Mouse (Mus musculus) left cerebral cortex, adult 2 months (tissue): ENCODE measurements at regions not wholly inside any gene's neighbourhood (a gene's known extent, or its start where the extent isn't known, plus 50 kb on each side); places are given as distances from the start of the nearest gene placed in this dataset.
A peak's percentile ranks its signal among the peaks of the same experiment; 100 is the strongest.

Experiments used
- DNase-seq, 2 experiments: peaks; one replicate each; pipeline ENCODE4 v3.0.0; 2021 to 2022; ENCODE audit warnings: low spot score in 2 of 2, mixed read lengths in 1 of 2; ENCODE audit errors: extremely low spot score in 1 of 2
- H3K27ac ChIP-seq: fragments of 200-600 bp; 2 replicates; pipeline ENCODE4 v1.8.1; 2022
- H3K4me3 ChIP-seq: fragments of 200-600 bp; 2 replicates; pipeline ENCODE4 v1.8.1; 2022
- CTCF ChIP-seq: fragments of 200-600 bp; IDR thresholded peaks from 2 replicates; pipeline ENCODE4 v1.8.1; 2022; ENCODE audit warnings: antibody characterized with exemption, mild to moderate bottlenecking, moderate library complexity
- intact Hi-C: fragments of 180-260 bp; cut with DNase I; formaldehyde crosslinking; loops from one replicate; pipeline ENCODE4 v1.15.1; 2025

DNA sequence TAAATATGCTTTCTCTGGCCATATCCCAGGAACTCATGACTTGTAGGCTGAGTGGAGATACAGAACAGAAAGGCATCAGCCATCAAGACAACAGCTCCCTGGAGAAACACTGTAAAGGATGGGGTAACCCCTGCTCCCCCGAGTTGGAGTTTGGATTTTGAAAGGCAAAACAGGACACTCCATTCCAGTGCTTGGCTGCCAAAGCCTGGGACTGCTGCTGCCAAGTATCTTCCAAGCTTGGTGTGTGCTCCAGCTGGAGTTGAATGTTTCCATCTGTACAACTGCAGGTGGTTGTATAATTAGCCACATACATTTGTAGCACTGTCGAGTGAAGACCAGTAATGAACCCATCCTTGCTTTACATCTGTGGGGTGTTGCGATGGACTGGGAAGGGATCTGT, 62.1 kb downstream of the 4933412E24Rik start:
- TF ChIP-seq CTCF, result no peak
- intact Hi-C loops, result loop anchor here (5.0 kb wide), 1 partner anchor 358 kb away; no protein-coding TSS in a partner anchor
- H3K27ac ChIP-seq, result no peak overlapping the region
- DNase-seq, result peak; percentile 24 to 42
- H3K4me3 ChIP-seq, result no peak overlapping the region

DNA sequence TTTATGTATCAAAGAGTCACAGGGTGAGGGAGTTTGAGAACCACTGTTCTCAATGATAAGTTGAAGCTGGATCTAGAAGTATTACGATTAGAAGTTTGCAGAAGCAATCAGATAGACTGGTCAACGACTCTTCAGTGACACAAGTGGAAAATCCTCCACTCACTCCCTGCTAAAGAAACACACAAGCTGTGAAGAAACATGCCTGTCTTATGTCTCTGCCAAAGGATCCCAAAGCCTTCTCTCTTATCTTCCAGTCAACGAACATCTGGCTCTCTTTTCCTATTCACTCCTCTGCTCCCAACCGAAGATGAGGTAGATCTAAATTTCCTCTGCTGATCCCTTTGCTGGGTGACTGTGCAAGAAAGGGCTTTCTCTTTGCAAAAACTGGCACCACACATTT, 62.6 kb downstream of the 4933412E24Rik start:
- Histone ChIP-seq H3K4me3 (no peak overlapping the region), H3K27ac (no peak overlapping the region)
- intact Hi-C loops, result loop anchor here (5.0 kb wide), 1 partner anchor 358 kb away; no protein-coding TSS in a partner anchor
- DNase-seq, result no peak
- no peak for TF ChIP-seq CTCF

DNA sequence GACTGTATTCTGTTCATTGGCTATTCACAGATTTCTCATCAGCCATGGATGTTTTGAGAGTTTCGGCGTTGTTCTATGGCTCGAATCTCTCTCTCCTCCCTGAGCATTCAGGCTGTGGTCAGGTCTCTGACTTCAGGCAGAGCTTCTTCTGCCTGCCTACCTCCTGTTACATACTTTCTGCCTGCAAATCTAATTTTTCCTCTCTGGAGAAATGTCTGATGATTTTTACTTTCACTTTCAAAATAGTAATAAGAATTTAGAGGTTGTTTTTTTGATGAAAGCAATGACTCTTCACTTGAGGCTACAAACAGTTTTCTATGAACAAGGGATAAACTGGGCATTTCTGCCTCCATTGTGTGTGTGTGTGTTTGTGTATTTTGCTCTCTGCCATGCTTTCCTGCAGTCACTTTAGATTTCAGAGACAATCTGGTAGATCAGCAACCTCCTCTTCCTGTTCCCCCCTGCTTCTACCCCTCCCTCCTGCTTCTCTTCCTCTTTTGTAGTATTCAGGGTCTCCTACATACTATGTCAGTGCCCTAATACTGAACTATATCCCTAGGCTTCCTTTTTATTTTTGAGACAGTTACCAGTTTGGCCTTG, 65.7 kb downstream of the 4933412E24Rik start:
- Histone ChIP-seq H3K27ac (no peak overlapping the region), H3K4me3 (no peak overlapping the region)
- DNase-seq, result no peak
- intact Hi-C loops, result loop anchor here (5.0 kb wide), 1 partner anchor 362 kb away; no protein-coding TSS in a partner anchor
- TF ChIP-seq CTCF, result no peak

DNA sequence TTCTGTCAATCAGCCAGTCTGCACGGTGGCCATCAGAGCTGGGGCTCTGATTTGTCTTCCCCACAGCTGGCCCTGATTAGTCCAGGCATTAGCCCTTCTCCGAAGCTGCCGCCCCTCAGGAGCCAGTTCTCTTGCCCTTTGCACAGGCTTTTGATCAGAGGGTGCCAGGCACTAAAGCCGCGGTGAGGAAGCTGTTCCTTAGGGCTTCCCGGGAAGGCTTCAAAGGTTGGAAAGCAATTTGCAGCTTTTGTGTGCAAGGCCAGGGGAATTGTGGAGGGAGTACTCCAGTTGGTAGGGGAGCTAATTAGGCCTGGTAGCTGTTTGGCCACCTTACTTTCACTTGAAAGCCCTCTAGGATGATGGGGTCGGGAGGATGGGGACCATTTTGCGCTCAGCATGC, 71.2 kb downstream of the 4933412E24Rik start:
- no peak for TF ChIP-seq CTCF

DNA sequence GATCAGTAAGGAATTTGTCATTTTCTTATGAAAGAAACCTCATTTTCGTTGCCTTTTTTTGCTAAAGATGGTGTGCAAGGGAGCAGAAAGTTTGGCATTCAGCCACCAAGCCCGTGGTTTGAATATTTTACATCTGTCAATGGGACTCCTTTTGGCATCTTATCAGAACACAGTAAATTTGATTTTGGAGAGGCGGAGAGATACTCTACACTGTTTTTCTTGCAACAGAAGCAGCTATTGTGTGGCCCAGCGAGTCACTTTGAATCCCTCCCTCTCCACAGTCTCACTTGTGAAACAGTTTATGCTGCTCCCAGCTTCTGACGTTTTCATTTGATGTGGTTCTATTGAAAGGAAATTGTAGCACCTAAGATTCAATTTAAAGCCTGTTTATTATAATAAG, 79.9 kb downstream of the 4933412E24Rik start:
- Histone ChIP-seq H3K27ac (no peak overlapping the region), H3K4me3 (no peak overlapping the region)
- no peak for DNase-seq
- no peak for TF ChIP-seq CTCF
- intact Hi-C loops, result no loop called here

More for the DNA sequence above, 71.2 kb downstream of the 4933412E24Rik start:
- Histone ChIP-seq H3K27ac (no peak overlapping the region), H3K4me3 (no peak overlapping the region)
- intact Hi-C loops, result no loop called here
- DNase-seq, result no peak

DNA sequence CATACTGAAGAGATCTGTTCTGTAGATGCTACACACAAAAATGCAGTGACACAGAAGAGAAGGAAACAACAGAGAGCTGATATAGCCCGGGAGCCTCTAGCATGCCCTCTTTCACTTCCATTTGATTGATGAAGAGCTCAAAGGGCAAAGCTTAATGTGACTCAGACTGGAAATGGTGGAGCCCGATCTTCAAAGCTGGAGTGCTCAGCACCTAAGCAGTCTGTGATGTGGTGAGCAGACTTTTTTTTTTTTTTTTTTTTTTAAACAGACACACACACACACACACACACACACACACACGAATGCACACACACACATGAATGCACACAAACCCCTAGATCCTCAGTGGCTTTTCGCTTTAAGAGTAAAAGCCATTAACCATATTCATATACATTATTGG, 102.6 kb downstream of the 4933412E24Rik start:
- TF ChIP-seq CTCF, result no peak
- intact Hi-C loops, result no loop called here
- Histone ChIP-seq H3K27ac (no peak overlapping the region), H3K4me3 (no peak overlapping the region)
- DNase-seq, result no peak

DNA sequence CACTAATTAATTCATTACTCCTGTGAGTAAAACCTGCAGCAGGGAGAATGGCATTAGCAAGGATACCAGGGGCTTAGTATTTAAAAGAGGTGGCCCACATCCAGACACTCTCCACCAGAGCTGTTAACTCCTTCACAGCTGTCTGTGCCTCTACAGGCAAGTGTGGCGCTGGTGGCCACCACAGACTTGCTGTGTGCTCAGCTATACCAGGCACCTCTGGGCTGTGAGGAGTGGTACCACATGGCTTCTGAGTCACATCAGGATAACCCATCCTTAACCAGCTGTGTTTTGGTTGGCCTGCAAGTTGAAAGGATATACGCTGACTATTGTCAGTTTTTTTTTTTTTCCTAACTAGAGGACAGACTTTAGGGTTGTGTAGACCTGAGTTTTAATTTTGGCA, 108.1 kb downstream of the 4933412E24Rik start:
- intact Hi-C loops, result loop anchor here (5.0 to 10.0 kb wide), 3 partner anchors 189 to 917 kb away; no protein-coding TSS in a partner anchor
- Histone ChIP-seq H3K4me3 (no peak overlapping the region), H3K27ac (no peak overlapping the region)
- DNase-seq, result no peak
- no peak for TF ChIP-seq CTCF

DNA sequence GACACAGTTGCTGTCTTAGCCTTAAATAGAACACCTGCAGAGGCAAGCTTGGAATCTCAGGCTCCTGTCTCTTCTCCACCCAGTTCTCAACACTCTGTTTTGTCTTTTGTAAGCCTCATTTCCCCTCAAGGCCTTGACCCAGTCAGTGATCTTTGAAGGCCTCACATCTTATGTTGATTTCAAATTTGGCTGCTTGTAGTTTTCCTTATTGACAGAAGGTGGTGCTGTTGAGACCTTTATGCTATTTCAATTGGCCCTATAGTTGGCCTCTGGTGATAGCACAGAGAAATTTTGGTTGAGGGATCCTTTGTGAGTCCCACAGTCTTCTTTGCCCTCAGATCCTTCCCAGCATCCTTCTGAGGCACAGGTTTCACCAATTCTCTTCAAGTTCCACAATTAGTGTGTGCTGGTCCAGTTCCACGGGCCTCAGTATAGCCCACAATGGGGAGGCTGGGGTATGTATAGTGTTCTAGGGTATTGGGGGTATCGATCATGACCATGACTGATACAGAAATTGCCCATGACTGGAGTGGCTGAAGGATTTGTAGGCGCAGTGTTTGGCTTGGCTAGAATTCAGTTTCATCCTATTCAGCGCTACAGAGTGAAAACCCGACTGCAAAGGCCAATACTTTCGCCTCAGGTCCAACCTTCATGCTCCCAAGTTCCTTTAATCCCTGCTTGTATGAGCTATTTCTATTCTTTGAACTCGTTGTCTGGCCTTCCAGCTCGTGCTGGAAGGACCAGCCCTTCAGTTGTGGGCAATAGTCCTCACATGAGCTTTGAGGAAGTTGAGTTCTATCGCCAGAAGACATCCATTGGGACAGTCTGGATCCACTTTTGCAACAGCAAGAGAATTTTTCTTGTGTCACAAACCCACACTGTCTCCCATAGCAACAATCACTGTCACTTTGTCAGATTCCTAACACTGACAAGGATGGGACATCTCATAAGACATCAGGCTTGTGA, 110.3 kb downstream of the 4933412E24Rik start:
- intact Hi-C loops, result loop anchor here (2.0 to 10.0 kb wide), 4 partner anchors 191 to 1191 kb away; no protein-coding TSS in a partner anchor
- TF ChIP-seq CTCF, result peak; percentile 86
- Histone ChIP-seq H3K4me3 (no peak overlapping the region), H3K27ac (no peak overlapping the region)
- no peak for DNase-seq

DNA sequence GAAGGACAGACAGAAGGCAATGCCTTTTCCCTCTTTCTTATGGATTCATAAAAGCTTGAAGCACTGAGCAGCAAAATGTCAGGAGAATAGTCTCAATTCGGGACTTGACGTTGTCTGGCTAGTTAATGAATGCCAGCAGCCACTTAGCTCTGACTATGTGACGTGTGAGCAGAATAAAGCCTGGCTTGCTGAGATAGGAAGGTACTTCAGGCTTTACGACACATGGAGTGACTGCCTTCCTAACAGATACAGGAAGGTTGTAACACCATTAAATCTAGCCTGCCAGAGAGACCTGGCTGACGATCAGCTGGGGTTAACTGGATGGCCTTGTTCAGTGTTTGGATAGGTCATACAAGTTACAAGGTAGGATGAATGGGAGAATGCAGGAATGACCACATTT, 111.7 kb downstream of the 4933412E24Rik start:
- no peak overlapping the region for H3K4me3 ChIP-seq
- no peak for DNase-seq
- intact Hi-C loops, result loop anchor here (5.0 to 10.0 kb wide), 3 partner anchors 193 to 920 kb away; no protein-coding TSS in a partner anchor
- TF ChIP-seq CTCF, result no peak
- H3K27ac ChIP-seq, result no peak overlapping the region

DNA sequence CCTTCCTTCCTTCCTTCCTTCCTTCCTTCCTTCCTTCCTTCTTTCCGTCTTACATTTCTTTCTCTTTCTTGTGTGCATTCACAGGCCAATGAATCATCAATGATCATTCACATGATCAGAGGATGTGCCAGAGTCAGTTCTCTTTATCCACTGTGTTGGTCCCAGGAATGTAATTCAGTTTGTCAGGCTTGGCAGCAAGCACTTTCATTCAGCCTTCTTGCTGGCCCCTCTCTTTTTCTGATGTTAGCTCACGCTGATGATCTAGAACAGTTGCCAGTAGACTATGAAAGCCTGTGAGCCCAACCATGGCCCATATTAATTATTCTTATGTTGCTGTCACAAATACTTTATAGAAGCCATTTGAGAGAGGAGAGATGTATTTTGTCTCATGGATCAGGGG, 127.4 kb downstream of the 4933412E24Rik start:
- DNase-seq, result no peak
- intact Hi-C loops, result no loop called here
- no peak for TF ChIP-seq CTCF
- Histone ChIP-seq H3K27ac (no peak overlapping the region), H3K4me3 (no peak overlapping the region)

DNA sequence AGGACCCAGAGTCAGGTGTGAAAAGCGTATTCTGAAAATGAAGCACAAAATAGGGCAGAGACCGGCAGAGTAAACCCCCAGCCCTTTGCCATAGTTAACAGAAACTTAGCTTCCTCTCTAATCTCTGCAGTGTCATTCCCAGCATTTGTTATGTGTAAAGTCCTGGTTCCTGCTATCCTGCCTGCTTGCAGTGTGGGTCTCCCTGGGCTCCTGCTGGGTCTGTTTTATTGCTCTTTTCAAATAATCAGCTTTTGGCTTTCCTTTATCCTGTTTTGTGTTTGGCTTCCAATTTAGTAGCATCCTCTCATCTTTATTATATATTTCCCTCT, 128.3 kb downstream of the 4933412E24Rik start:
- DNase-seq, result no peak
- intact Hi-C loops, result no loop called here
- TF ChIP-seq CTCF, result no peak
- no peak overlapping the region for H3K4me3 ChIP-seq
- no peak overlapping the region for H3K27ac ChIP-seq

DNA sequence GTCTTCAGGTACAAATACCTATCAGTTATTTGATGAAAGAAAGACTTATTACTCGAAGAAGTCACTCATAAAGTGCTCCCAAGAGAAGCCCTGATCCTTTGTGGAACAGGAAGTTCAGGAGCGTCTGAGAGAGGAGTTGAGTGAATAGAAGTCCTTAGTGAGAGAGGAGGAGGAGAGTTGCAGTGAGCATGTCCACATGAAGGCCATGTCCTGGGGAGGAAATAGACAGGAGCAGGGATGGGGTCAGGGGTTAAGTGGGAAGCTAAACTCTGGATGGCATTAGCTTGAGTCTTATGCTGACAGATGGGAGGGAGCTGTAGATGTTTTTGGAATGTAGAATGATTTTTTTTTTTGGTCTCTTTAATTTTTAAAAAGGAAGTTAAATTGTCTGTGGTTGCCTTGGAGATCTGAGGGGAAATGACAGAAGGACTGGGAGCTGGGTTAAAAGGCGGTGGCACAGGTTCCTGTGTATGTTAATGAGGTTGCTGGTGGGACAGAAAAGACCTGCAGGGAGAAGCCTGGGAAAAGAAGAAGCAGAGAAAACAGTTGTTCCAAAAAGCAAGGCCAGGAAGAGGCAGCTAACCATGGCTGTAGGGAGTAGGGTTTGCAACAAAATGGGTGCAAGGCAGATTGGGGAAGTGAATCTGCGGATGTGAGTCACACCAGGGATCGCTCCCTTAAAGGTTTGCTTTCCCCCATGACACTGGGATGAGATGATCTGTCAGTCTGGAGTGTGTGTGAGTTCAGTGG, 128.9 kb downstream of the 4933412E24Rik start:
- H3K27ac ChIP-seq, result no peak overlapping the region
- H3K4me3 ChIP-seq, result no peak overlapping the region
- no peak for DNase-seq
- no peak for TF ChIP-seq CTCF
- intact Hi-C loops, result no loop called here
